Mouse (Mus musculus) ES-Bruce4 (cell line): ENCODE results near the gene Slamf7. TPM values are rescaled to one million over a fixed set of nuclear protein-coding genes. Genes with fewer than 3 reads are reported as not detected.
"Not testable (repeated sequence)": the region's sequence is repeated elsewhere in the genome, so short reads cannot be mapped to it uniquely, and the experiment has no call there.

ENCODE experiments used
- H3K27ac ChIP-seq: 2 replicates; pipeline ENCODE4 v1.5.1; 2012; ENCODE audit warnings: low read length, inconsistent platforms; ENCODE audit not compliant: insufficient read depth
- H3K27me3 ChIP-seq: 2 replicates; pipeline ENCODE4 v1.6.1; 2012; ENCODE audit warnings: mild to moderate bottlenecking, low read length, inconsistent platforms; ENCODE audit not compliant: control insufficient read depth, poor library complexity, insufficient read depth, severe bottlenecking
- H3K36me3 ChIP-seq: 2 replicates; pipeline ENCODE4 v1.6.1; 2012; ENCODE audit warnings: inconsistent platforms, mild to moderate bottlenecking, low read length, moderate library complexity; ENCODE audit not compliant: control insufficient read depth, poor library complexity, insufficient read depth, severe bottlenecking
- H3K4me1 ChIP-seq: one replicate; pipeline ENCODE4 v1.8.1; 2011; ENCODE audit warnings: low read length; ENCODE audit not compliant: control insufficient read depth, insufficient read depth
- H3K4me3 ChIP-seq: 2 replicates; pipeline ENCODE4 v1.5.1; 2011; ENCODE audit warnings: low read depth, mild to moderate bottlenecking, low read length
- H3K9ac ChIP-seq: 2 replicates; pipeline ENCODE4 v1.6.1; 2012; ENCODE audit warnings: low read depth, mild to moderate bottlenecking, inconsistent platforms; ENCODE audit not compliant: poor library complexity, severe bottlenecking
- H3K9me3 ChIP-seq: replicated peaks from 2 replicates; pipeline ENCODE4 v1.6.1; 2012; ENCODE audit warnings: mild to moderate bottlenecking, low read length, inconsistent platforms; ENCODE audit not compliant: control insufficient read depth, poor library complexity, insufficient read depth, severe bottlenecking
- CTCF ChIP-seq: IDR thresholded peaks from one replicate; pipeline ENCODE4 v1.8.1; 2011; ENCODE audit warnings: low read depth, low read length
- EP300 ChIP-seq: IDR thresholded peaks from 2 replicates; pipeline ENCODE4 v1.6.1; 2011; ENCODE audit warnings: low read depth, low read length; ENCODE audit not compliant: insufficient read depth
- POLR2A ChIP-seq: IDR thresholded peaks from one replicate; pipeline ENCODE4 v1.8.1; 2011; ENCODE audit warnings: low read length; ENCODE audit not compliant: insufficient read depth
- polyA plus RNA-seq: library from polyadenylated mRNA; stranded (reverse); fragments of >200 nt; gene quantifications from 2 replicates; pipeline ENCODE4 v1.2.4, GENCODE M21; 2011; ENCODE audit warnings: low read depth; ENCODE audit not compliant: missing spikeins, insufficient read depth, insufficient read length

Slamf7 gene
- polyA plus RNA-seq, 1 experiment, result not detected

- H3K36me3 ChIP-seq, result no peaks in the 10 kb centered on the region
- no peaks in the 10 kb centered on the region for H3K9me3 ChIP-seq
- peaks cover 2% of the 10 kb centered on the region for H3K4me1 ChIP-seq
- H3K27me3 ChIP-seq, result no peaks in the 10 kb centered on the region
- H3K4me3 ChIP-seq, result no peak overlapping the region
- no peak overlapping the region for H3K9ac ChIP-seq
- no peak for TF ChIP-seq POLR2A
- no peak for TF ChIP-seq CTCF
- no peak for TF ChIP-seq EP300
- H3K27ac ChIP-seq, result no peak overlapping the region
Measured at GRCm38 (mm10) chr1:171681009-171681408, 28.2 kb upstream of the Slamf7 start.

- Histone ChIP-seq H3K27me3 (no peaks in the 10 kb centered on the region), H3K9me3 (no peaks in the 10 kb centered on the region), H3K4me1 (peaks cover 2% of the 10 kb centered on the region), H3K36me3 (no peaks in the 10 kb centered on the region), H3K4me3 (no peak overlapping the region), H3K27ac (no peak overlapping the region), H3K9ac (no peak overlapping the region)
- no peak for TF ChIP-seq EP300
- no peak for TF ChIP-seq POLR2A
- no peak for TF ChIP-seq CTCF
Measured at GRCm38 (mm10) chr1:171677721-171678120, 24.9 kb upstream of the Slamf7 start.

DNA sequence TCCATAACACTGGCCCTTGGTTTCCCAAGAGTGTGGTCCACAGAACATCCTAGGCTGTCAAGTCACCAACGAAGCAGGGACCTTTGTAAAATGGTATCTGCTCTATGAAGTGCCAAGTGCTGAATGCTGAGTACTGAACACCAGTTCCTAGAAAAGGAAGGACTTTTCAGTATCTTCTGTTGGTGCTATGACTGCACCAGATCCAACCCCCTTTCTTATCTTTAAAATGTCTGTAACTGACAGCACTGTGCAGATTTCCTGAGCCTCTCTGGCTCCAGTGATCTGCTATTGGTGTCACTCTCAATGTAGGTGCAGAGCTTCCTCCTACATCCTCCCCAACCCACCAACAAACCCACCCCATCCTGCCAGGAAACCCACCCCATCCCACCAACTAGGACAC lies 21.6 kb upstream of the Slamf7 start:
- H3K4me3 ChIP-seq, result no peak overlapping the region
- H3K9me3 ChIP-seq, result no peaks in the 10 kb centered on the region
- TF ChIP-seq CTCF (no peak), EP300 (no peak), POLR2A (no peak)
- H3K27ac ChIP-seq, result no peak overlapping the region
- peaks cover 2% of the 10 kb centered on the region for H3K4me1 ChIP-seq
- no peak overlapping the region for H3K9ac ChIP-seq
- H3K36me3 ChIP-seq, result no peaks in the 10 kb centered on the region
- no peaks in the 10 kb centered on the region for H3K27me3 ChIP-seq

- H3K27me3 ChIP-seq, result no peaks in the 10 kb centered on the region
- no peak overlapping the region for H3K27ac ChIP-seq
- H3K36me3 ChIP-seq, result no peaks in the 10 kb centered on the region
- H3K9me3 ChIP-seq, result no peaks in the 10 kb centered on the region
- H3K9ac ChIP-seq, result no peak overlapping the region
- H3K4me1 ChIP-seq, result peaks cover 2% of the 10 kb centered on the region
- no peak overlapping the region for H3K4me3 ChIP-seq
- TF ChIP-seq POLR2A (no peak), CTCF (no peak)
Measured at GRCm38 (mm10) chr1:171672854-171673475, 20.1 kb upstream of the Slamf7 start.

- not testable (repeated sequence) for H3K9ac ChIP-seq, H3K27ac ChIP-seq, H3K36me3 ChIP-seq, H3K9me3 ChIP-seq, H3K4me3 ChIP-seq, H3K27me3 ChIP-seq, H3K4me1 ChIP-seq
Measured at GRCm38 (mm10) chr1:171672451-171672850, 19.6 kb upstream of the Slamf7 start.

DNA sequence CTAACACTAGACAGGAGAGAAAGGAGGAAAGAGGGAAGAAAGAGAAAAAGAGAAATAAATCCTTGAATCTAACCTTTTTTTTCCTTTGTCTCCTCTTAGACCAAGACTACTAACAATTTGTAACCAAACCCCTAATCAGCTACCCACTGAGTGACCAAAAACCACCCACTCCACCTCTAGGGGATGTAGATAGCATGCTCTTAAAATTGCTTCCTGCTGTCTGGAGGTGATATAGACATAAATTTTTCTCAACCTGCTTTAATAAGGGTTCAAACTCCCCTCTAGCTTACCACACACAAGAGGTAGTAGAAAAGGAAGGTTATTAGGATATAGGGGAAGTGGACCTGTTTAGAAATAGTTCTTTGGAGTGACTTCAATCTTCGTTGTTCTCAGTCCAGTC lies 14.3 kb upstream of the Slamf7 start:
- TF ChIP-seq EP300 (no peak), POLR2A (no peak), CTCF (no peak)
- no peak overlapping the region for H3K4me3 ChIP-seq

GRCm38 (mm10) chr1:171666350-171666749 lies 13.5 kb upstream of the Slamf7 start:
- Histone ChIP-seq H3K27me3 (no peaks in the 10 kb centered on the region), H3K4me1 (no peaks in the 10 kb centered on the region), H3K27ac (no peak overlapping the region), H3K9ac (no peak overlapping the region), H3K9me3 (peaks cover 3% of the 10 kb centered on the region; the same call in 1 of the 2 replicates), H3K36me3 (no peaks in the 10 kb centered on the region), H3K4me3 (no peak overlapping the region)
- TF ChIP-seq CTCF (no peak), EP300 (no peak), POLR2A (no peak)

More for the DNA sequence above, 14.3 kb upstream of the Slamf7 start:
- no peak overlapping the region for H3K9ac ChIP-seq
- no peaks in the 10 kb centered on the region for H3K4me1 ChIP-seq
- no peaks in the 10 kb centered on the region for H3K27me3 ChIP-seq
- no peak overlapping the region for H3K27ac ChIP-seq
- H3K9me3 ChIP-seq, result peaks cover 3% of the 10 kb centered on the region; the same call in 1 of the 2 replicates
- H3K36me3 ChIP-seq, result no peaks in the 10 kb centered on the region
